Mouse (Mus musculus): ENCODE results near the gene Bace2. TPM values are rescaled to one million over a fixed set of nuclear protein-coding genes. Genes with fewer than 3 reads are reported as not detected.

Gene Bace2
- polyA plus RNA-seq, 1 experiment: 0.53 TPM

GRCm38 (mm10) chr16:97474671-97475070 lies 118.1 kb downstream of the Bace2 start:
- no peaks in the 10 kb centered on the region for H3K79me2 ChIP-seq (ENCODE audit: control insufficient read depth, insufficient read depth)
- H3K4me3 ChIP-seq: no peak overlapping the region
- no peak overlapping the region for H3ac ChIP-seq (ENCODE audit: control insufficient read depth, insufficient read length)
- H3K36me3 ChIP-seq (ENCODE audit: control insufficient read depth, insufficient read depth): no peaks in the 10 kb centered on the region
- no peak overlapping the region for H3K4me2 ChIP-seq (ENCODE audit: low read depth)
- H3K27me3 ChIP-seq (ENCODE audit: control insufficient read depth, insufficient read depth, insufficient read length): no peaks in the 10 kb centered on the region
- TF ChIP-seq USF1 (IDR thresholded peaks at IDR 0.05; ENCODE audit: low read depth) (no peak), TCF12 (IDR thresholded peaks at IDR 0.05; ENCODE audit: insufficient read depth, poor library complexity, severe bottlenecking) (no peak), E2F4 (IDR thresholded peaks at IDR 0.05; ENCODE audit: insufficient read depth) (no peak), CEBPB (IDR thresholded peaks at IDR 0.05; ENCODE audit: insufficient read depth, poor library complexity, severe bottlenecking) (no peak), MYOD1 (IDR thresholded peaks at IDR 0.05; ENCODE audit: control insufficient read depth in 1 of 3, insufficient read length in 2 of 3, low read depth in 2 of 3) (no peak), SRF (IDR thresholded peaks at IDR 0.05; ENCODE audit: control insufficient read depth, insufficient read length, low read depth) (no peak), MYOG (IDR thresholded peaks at IDR 0.05; ENCODE audit: control insufficient read depth in 1 of 3, insufficient read depth in 1 of 3, insufficient read length in 2 of 3, low read depth in 2 of 3) (no peak), TCF3 (IDR thresholded peaks at IDR 0.05; ENCODE audit: insufficient read length, low read depth) (no peak), MAX (IDR thresholded peaks at IDR 0.05; ENCODE audit: low read depth) (no peak), REST (IDR thresholded peaks at IDR 0.05; ENCODE audit: insufficient read depth, insufficient read length) (no peak), POLR2A (IDR thresholded peaks at IDR 0.05; ENCODE audit: insufficient read length, low read depth) (no peak), POLR2AphosphoS2 (IDR thresholded peaks at IDR 0.05; ENCODE audit: insufficient read length, low read depth) (no peak)

- Histone ChIP-seq H3K36me3 (ENCODE audit: control insufficient read depth, insufficient read depth) (no peaks in the 10 kb centered on the region), H3ac (ENCODE audit: control insufficient read depth, insufficient read length) (no peak overlapping the region), H3K4me2 (ENCODE audit: low read depth) (no peak overlapping the region), H3K27me3 (ENCODE audit: control insufficient read depth, insufficient read depth, insufficient read length) (no peaks in the 10 kb centered on the region), H3K4me3 (no peak overlapping the region), H3K79me2 (ENCODE audit: control insufficient read depth, insufficient read depth) (no peaks in the 10 kb centered on the region)
- TF ChIP-seq MYOG (IDR thresholded peaks at IDR 0.05; ENCODE audit: control insufficient read depth in 1 of 3, insufficient read depth in 1 of 3, insufficient read length in 2 of 3, low read depth in 2 of 3) (no peak), USF1 (IDR thresholded peaks at IDR 0.05; ENCODE audit: low read depth) (peak; percentile 55), SRF (IDR thresholded peaks at IDR 0.05; ENCODE audit: control insufficient read depth, insufficient read length, low read depth) (no peak), E2F4 (IDR thresholded peaks at IDR 0.05; ENCODE audit: insufficient read depth) (no peak), REST (IDR thresholded peaks at IDR 0.05; ENCODE audit: insufficient read depth, insufficient read length) (no peak), CEBPB (IDR thresholded peaks at IDR 0.05; ENCODE audit: insufficient read depth, poor library complexity, severe bottlenecking) (no peak), MYOD1 (IDR thresholded peaks at IDR 0.05; ENCODE audit: control insufficient read depth in 1 of 3, insufficient read length in 2 of 3, low read depth in 2 of 3) (no peak), TCF12 (IDR thresholded peaks at IDR 0.05; ENCODE audit: insufficient read depth, poor library complexity, severe bottlenecking) (no peak)
These were observed 119.0 kb downstream of the Bace2 start for GRCm38 (mm10) chr16:97475581-97475980.

GRCm38 (mm10) chr16:97476524-97476923 lies 120.0 kb downstream of the Bace2 start:
- TF ChIP-seq SRF (IDR thresholded peaks at IDR 0.05; ENCODE audit: control insufficient read depth, insufficient read length, low read depth) (no peak), POLR2A (IDR thresholded peaks at IDR 0.05; ENCODE audit: insufficient read length, low read depth) (no peak), MYOD1 (IDR thresholded peaks at IDR 0.05; ENCODE audit: control insufficient read depth in 1 of 3, insufficient read length in 2 of 3, low read depth in 2 of 3) (no peak), MAX (IDR thresholded peaks at IDR 0.05; ENCODE audit: low read depth) (no peak), CEBPB (IDR thresholded peaks at IDR 0.05; ENCODE audit: insufficient read depth, poor library complexity, severe bottlenecking) (no peak), USF1 (IDR thresholded peaks at IDR 0.05; ENCODE audit: low read depth) (no peak), TCF3 (IDR thresholded peaks at IDR 0.05; ENCODE audit: insufficient read length, low read depth) (no peak), POLR2AphosphoS2 (IDR thresholded peaks at IDR 0.05; ENCODE audit: insufficient read length, low read depth) (no peak), REST (IDR thresholded peaks at IDR 0.05; ENCODE audit: insufficient read depth, insufficient read length) (no peak), TCF12 (IDR thresholded peaks at IDR 0.05; ENCODE audit: insufficient read depth, poor library complexity, severe bottlenecking) (no peak), E2F4 (IDR thresholded peaks at IDR 0.05; ENCODE audit: insufficient read depth) (no peak), MYOG (IDR thresholded peaks at IDR 0.05; ENCODE audit: control insufficient read depth in 1 of 3, insufficient read depth in 1 of 3, insufficient read length in 2 of 3, low read depth in 2 of 3) (no peak)
- Histone ChIP-seq H3K27me3 (ENCODE audit: control insufficient read depth, insufficient read depth, insufficient read length) (no peaks in the 10 kb centered on the region), H3ac (ENCODE audit: control insufficient read depth, insufficient read length) (no peak overlapping the region), H3K4me3 (no peak overlapping the region), H3K36me3 (ENCODE audit: control insufficient read depth, insufficient read depth) (no peaks in the 10 kb centered on the region), H3K79me2 (ENCODE audit: control insufficient read depth, insufficient read depth) (no peaks in the 10 kb centered on the region), H3K4me2 (ENCODE audit: low read depth) (no peak overlapping the region)

DNA sequence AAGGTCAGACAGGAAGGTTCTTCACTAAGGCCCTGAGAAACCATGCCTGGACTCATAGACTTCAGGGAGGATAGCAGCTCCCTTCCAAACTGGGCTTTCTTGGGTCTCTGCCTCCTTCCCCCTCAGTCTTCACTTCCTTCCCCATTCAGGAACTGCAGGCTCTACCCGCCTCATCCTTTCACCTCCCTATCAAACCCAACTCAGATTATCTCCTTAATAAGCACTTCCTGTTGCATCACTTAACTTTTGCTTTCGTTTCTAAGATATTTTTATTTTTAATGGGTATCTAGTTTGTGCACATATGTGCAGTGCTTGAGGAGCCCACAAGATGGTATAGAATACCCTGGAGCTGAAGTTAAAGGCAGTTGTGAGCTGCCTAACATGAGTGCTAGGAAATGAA lies 122.1 kb downstream of the Bace2 start:
- no peaks in the 10 kb centered on the region for H3K36me3 ChIP-seq (ENCODE audit: control insufficient read depth, insufficient read depth)
- H3K4me2 ChIP-seq (ENCODE audit: low read depth): no peak overlapping the region
- no peaks in the 10 kb centered on the region for H3K79me2 ChIP-seq (ENCODE audit: control insufficient read depth, insufficient read depth)
- no peaks in the 10 kb centered on the region for H3K27me3 ChIP-seq (ENCODE audit: control insufficient read depth, insufficient read depth, insufficient read length)
- no peak overlapping the region for H3ac ChIP-seq (ENCODE audit: control insufficient read depth, insufficient read length)
- no peak for TF ChIP-seq E2F4 (IDR thresholded peaks at IDR 0.05; ENCODE audit: insufficient read depth)
- no peak for TF ChIP-seq CEBPB (IDR thresholded peaks at IDR 0.05; ENCODE audit: insufficient read depth, poor library complexity, severe bottlenecking)
- no peak for TF ChIP-seq MYOD1 (IDR thresholded peaks at IDR 0.05; ENCODE audit: control insufficient read depth in 1 of 3, insufficient read length in 2 of 3, low read depth in 2 of 3)
- no peak for TF ChIP-seq USF1 (IDR thresholded peaks at IDR 0.05; ENCODE audit: low read depth)
- no peak for TF ChIP-seq POLR2AphosphoS2 (IDR thresholded peaks at IDR 0.05; ENCODE audit: insufficient read length, low read depth)
- TF ChIP-seq TCF12 (IDR thresholded peaks at IDR 0.05; ENCODE audit: insufficient read depth, poor library complexity, severe bottlenecking): no peak
- no peak for TF ChIP-seq REST (IDR thresholded peaks at IDR 0.05; ENCODE audit: insufficient read depth, insufficient read length)
- no peak for TF ChIP-seq MYOG (IDR thresholded peaks at IDR 0.05; ENCODE audit: control insufficient read depth in 1 of 3, insufficient read depth in 1 of 3, insufficient read length in 2 of 3, low read depth in 2 of 3)
- no peak for TF ChIP-seq POLR2A (IDR thresholded peaks at IDR 0.05; ENCODE audit: insufficient read length, low read depth)
- no peak for TF ChIP-seq MAX (IDR thresholded peaks at IDR 0.05; ENCODE audit: low read depth)
- TF ChIP-seq TCF3 (IDR thresholded peaks at IDR 0.05; ENCODE audit: insufficient read length, low read depth): no peak
- no peak for TF ChIP-seq SRF (IDR thresholded peaks at IDR 0.05; ENCODE audit: control insufficient read depth, insufficient read length, low read depth)
- no peak overlapping the region for H3K4me3 ChIP-seq

All from myocyte (in vitro differentiated cells).